Mouse (Mus musculus) megakaryocyte, embryonic 14.5 days (primary cell): ENCODE measurements around the gene Golph3.

Experiments used
- FLI1 ChIP-seq: IDR thresholded peaks from 2 replicates; pipeline ENCODE4 v1.6.1; 2012; ENCODE audit warnings: low read length, inconsistent platforms, mixed read lengths
- GATA1 ChIP-seq: IDR thresholded peaks from 3 replicates; pipeline ENCODE4 v1.6.1; 2012; ENCODE audit warnings: mixed read lengths, low read length, inconsistent platforms, borderline replicate concordance

- no peak for TF ChIP-seq GATA1
- no peak for TF ChIP-seq FLI1
These were observed 34.0 kb downstream of the Golph3 start for GRCm38 (mm10) chr15:12355261-12355660.
